Mouse (Mus musculus) cerebellum, adult (tissue): ENCODE data around the gene Pex14.
"Not testable (repeated sequence)": the region's sequence is repeated elsewhere in the genome, so short reads cannot be mapped to it uniquely, and the experiment has no call there.

Experiments
- ATAC-seq: cut with Nextera tagmentation; 2 replicates; pipeline ENCODE4 v1.9.2; 2017; ENCODE audit warnings: mild to moderate bottlenecking, moderate library complexity, mixed read lengths; ENCODE audit not compliant: insufficient number of reproducible peaks, low FRiP score, low TSS enrichment

The Pex14 gene

DNA sequence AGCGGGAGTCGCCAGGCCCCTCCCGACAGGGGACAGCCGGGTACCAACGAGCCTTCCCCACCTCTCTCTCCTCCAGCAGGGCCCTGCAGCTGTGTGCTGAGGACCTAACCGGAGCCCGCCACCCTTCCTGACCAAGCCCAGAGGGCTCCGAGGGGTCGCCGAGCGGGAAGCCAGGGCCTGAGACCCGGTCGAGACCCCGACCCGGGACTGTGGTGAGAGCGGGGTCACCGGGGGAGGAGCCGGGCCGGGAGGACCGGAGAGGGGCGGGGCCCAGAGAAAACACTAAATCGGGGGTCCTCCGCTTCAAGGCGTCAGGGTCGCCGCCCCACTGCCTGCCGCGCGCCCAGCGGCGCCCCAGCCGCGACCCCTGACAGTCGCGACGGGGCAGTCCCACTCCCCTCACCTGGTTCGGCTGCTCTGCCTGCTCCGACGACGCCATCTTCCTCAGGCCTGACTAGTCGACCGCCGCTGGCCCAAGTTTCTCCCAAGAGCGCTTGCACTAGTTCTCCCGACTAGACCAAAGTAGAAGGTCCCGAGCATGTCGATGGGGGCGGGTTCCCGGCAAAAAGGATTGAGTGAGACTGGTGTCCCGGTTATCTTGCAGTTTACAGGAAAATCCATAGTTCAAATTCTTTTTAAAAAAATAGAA lies at the start of gene Pex14:
TSS of gene Pex14 (minus strand) at position 508 of the 649 bp plus-strand sequence.
- peak; percentile 70; the same call in 1 of the 2 replicates for ATAC-seq

DNA sequence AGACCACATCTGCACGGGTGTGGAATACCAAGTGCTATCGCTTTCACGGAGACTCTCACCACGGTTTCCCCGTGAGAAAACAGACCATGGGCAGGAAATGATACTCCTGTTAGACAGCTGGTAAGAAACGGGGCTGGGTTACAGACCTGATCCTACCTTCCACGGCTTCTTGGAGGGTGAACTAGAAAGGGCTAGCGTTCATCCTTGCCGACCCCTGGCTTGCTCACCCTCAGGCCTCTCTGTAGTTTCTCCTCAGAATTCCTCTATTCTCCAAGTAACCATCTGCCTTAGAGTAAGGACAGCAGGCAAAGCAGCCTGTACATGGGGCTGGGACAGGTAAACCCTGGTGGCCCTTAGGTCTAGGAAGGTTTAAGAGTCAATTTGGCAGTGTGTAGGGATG lies 49.5 kb upstream of the Pex14 start:
- ATAC-seq, result no peak

DNA sequence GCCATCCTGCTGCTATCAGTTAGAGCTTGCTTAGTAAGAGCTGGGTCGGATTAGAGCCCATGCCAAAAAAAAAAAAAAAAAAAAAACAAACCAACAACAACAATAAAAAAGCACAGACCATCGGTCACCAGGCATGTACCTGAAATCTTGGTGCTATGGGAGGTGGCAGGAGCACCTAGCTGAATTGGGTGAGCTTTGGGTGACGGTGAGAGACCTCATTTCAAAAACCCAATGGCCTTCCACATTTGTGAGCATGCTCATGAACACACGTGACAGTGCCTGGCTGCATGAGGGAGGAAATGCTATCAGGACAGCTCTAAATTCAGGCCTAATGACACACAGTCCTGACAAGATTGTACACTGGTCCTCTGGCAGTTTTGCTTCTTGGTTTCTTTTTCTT lies 48.4 kb upstream of the Pex14 start:
- ATAC-seq, result no peak

DNA sequence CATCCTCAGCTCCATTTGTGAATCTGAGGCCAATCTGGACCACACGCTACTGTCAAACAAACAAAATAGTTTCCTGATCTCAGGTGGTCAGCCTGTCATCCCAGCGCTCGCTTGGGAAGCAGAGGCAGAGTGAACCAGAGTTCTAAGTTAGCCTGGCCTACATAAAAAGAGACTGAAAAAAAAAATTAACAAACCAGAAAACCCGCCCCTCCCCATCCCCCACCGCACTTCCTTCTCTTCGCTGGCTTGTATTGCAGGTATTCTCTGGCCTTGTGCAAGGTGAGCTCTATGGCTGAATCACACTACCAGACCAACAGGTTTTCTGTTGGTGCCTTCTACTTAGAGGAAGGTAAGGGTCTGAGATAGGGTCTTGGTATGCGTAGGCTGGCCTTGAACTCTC lies 47.9 kb upstream of the Pex14 start:
- no peak for ATAC-seq

DNA sequence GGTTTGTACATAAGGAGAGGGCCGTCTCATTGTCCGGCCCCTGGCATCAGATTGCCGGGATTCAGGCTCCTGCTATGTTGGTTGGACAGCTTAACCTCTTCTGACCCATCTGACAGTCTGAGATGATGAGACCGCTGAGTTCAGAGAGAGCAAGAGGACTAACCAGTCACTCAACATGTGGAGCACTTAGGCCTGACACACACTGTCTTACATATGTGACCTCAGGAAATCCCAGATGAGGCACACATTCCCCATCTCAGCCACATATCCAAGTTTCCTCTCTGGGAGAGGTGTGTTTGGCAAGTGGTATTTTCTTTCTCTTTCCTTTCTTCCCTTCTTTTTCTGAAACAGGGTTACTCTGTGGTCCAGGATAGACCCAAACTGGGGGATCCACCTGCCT lies 45.5 kb upstream of the Pex14 start:
- no peak for ATAC-seq

DNA sequence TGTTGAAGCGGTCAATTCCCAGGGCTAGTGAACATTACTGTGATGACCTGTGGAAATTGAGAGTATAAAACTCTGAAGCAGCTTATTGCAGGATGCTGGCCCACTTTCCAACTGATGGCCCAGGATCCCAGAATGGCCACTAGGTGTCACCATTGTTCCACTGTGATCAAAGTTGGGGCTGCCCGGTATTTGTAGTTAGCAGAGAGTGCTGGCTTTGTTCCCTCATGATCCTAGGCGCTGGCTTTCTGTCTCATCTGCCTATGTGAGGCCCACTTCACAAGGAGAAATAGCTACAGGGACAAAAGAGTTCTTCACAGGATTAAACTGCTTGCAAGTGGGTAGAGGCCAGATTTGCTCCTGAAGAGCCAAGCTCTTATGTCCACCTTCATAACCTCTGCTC lies 44.8 kb upstream of the Pex14 start:
- ATAC-seq, result peak; percentile 78; the same call in 1 of the 2 replicates

DNA sequence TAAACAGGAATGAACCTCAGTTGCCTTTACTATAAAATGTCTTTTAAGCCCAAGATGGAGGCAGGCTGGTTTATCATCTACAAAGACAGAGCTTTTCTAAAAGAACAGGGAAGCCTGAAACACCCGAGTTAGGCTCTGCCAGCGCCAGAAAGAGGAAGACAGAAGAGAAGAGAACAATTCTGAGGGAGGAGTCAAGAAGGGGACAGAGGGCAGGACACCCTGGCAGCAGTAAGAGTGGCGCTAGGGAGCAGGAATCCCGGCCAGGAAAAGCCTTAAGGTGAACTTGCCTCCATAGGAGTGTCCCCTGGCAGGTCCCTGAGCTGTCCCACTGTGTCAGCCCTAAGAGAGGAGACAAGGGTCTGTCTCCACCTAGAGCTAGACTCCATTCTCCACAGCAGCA lies 43.9 kb upstream of the Pex14 start:
- no peak for ATAC-seq

DNA sequence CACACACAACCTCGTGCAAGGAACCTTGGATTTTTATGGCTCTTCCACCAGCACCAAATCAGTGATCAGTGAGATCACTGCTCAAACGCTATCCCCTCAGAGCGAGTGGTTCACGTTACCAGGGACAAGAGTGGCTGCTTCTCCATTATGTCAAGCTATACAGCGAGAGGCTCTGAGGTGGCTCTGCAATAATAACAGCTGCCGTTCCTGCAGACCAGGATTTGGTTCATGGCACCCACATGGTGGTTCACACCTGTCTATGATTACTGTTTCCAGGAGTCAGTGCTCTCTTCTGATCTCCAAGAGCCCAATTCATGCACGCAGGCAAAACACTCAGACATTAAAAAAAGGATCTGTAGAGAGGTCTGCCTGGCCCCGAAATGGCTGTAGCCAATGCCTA lies 38.8 kb upstream of the Pex14 start:
- no peak for ATAC-seq

DNA sequence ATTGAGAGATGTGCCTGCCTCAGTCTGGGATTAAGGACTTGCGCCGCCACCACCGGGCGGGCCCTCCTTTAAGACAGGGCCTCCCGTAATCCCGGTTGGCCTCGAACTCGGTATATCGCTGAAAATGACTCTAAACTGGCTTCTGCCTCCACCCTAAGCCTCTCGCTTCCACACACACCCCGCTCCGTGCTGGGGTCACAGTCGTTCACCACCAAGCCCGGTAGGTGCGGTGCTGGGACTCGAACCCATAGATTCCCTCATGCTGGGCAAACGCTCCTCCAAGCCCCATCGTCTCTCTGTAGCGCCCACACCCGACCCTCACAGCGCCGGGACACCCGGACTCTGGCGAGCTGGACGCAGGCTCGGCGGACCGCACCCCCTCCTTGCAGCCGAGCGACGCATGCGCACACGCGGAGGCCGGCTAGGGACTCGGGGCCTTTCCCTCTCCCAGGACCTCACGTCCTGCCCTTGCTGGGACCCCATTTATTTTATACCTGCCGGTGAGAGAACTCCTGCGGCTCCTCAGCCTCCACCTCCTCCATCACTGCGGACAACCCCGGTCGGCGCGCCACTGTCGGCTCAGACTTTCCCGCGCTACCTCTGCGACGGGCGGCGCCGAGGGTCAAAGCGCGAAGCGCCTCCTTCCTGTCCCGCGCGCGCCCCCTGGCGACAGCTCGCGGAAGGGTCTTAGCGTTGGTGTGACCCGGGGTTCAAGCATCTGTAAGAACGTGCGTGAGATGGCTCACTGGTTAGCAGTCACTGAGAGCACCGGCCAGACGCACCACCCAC lies 37.5 kb upstream of the Pex14 start, which contains the start of gene Cenps:
TSS of gene Cenps (minus strand) at position 648 of the 789 bp plus-strand sequence.
- ATAC-seq, result peak; percentile 86

DNA sequence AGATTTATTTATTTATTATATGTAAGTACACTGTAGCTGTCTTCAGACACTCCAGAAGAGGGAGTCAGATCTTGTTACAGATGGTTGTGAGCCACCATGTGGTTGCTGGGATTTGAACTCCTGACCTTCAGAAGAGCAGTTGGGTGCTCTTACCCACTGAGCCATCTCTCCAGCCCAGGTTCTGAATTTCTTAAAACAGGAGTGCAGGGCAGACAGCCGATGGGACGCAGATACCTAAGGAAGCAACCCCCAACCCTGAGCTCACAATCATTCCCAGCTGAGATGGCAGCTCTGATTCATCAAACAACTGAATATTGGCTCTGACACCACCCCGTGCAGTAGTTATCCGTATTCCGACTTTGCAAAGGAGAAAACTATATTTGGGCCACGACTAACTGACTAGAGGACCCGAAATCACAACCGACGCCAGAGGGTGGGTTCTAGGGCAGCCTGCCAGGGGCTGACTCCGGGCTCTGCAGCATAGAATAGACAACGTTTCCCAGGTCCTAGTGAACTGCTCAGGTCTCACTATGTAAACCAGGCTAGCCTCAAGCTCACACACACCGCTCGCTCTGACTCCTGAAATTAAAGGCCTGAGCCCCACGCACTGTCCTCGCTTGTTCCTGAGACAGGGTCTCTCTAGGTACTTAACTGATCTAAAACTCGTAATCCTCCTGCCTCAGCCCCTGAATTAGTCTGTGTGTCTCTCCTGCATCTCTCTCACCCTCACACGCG lies 36.6 kb upstream of the Pex14 start:
- ATAC-seq, result no peak

DNA sequence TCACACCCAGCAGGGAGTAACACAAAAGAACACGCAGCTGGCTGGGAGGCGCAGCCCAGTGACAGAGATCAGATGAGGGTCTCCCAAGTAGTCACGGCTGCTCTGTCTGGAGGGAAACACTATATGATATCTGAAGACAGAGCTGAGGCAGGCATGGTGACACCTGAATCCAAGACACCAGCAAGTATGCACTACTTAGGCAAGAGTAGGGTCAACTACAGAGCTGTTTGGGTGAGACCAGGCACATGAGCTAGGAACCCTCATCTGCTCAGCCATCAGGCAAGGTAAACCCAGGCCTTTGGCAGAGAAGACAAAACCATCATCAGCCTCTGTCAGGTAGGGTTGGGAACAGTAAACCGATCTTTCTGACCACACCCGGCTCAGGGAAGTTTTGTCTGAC lies 33.7 kb upstream of the Pex14 start:
- no peak for ATAC-seq

DNA sequence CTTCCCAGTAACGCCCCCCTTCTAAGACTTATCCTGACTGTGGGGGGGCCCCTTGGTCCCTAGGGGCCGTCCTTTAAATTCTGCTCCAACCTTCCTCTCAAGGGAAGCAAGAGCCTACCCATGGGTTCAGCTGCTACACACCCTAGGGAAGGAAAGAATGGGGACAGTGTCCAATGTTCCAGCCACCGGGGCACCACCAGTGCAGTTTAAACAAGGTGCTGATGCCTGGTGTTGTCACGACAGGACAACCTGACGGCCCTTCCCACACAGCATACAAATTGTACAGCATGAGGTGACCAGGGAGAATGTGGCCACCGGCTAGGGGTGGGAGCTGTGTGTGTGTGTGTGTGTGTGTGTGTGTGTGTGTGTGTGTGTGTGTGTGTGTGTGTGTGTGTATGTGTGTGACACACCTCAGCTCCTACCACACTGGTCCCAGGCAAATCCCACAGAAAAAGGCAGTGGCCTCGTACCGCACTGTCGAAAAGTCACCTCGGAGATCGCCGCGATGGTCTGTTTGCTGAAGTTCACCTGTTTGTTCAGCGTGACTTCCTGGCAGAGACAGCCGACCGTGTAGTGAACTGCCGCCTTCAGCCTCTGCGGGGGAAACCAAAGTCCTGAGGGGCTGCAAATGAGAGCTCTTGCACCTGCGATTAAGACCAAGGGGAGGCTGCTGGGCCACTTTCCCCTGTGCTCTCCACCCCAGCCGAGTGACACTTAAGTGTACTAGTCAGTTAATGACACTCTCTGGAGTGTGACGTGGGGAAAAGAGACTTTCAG lies 32.3 kb upstream of the Pex14 start:
- no peak for ATAC-seq

DNA sequence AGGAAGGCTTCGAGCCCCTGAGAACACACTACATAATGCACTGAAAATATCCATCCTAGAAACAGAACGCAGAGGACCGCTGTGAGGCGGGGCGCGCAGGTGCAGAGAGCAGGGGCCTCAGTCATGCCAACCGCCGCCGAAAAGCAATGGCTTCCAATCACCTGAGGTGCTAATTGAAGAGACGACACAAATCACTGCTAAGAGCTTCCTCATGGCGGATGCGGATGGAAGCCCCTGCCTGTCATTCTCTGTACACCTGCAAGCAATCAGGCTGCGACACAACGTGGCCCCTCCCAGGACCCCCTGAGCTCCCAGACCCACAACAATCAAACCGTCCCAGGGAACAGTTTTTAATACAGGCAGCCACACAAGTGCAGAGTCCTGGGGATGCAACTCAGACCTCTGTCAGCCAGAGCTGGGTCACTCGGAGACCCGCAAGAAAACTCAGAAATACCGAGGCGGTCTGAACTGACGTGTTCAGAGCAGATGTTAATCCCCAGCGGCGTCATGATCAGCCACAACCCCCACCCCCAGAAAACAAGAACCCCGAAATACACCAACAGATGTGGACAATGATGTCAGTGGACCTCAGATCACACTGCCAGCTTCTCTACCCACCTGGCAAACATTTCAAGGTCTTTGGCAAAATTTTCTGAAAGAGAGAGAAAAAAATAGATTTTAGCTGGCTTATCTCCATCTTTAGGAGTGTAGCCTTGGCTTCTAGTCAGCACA lies 31.5 kb upstream of the Pex14 start:
- ATAC-seq, result no peak

DNA sequence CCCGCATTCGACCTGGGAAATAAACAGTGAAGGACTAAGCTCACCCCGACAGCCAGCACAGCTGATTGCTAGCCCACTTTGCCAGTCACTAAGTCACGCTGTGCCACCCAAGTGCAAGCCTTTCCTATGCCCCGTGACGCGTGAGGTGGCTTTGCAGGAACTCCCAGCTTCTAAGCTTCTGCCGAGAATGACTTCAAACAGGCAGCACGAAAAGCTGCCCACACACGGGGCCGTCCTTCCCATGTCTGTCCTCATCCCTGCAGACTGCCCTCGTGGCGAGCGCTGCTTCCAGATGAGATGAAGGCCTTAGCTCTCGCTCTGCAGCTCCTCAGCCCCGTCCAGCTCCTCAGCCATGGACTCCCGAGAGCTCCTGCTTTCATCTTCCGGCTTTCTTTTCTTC lies 28.8 kb upstream of the Pex14 start:
- no peak for ATAC-seq

DNA sequence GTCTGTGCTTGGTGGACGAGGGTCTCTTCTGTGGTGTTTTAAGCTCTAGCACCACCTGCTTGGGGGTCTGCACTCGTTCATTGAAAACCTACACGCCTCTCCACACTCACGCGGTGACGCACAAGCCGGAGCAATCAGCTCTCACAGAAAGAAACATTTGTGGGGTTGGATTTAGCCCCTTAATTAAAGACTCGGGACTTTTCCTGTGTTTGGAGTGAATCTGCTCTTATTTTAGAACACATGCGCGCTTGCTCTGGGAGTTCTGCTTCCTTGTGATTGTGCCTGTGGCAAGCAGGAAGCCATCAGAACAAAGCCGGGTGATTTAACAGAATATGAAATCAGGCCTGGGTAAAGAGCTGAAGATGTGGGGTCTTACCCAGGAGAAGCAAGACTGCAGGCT lies 27.0 kb upstream of the Pex14 start, which contains the start of gene Cort:
TSS of gene Cort (minus strand) at position 101 of the 400 bp plus-strand sequence.
- no peak for ATAC-seq

DNA sequence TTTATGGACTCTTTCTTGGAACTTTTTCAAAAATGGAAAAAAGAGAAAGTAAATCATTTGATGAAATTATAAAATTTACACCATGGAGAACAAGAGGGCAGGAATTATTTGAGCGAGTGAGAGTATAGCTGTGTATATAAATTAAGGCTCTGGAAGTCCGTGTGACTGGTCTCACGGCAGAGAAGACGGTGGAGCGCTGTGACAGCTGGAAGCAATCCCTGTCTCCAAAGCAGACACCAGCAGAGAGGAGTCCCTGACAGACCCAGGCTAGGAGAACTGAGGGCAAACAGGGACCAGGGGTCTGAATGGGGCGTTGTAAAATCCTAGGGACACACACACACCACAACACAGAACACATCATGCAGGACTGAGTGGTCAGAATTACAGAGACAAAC lies 26.4 kb upstream of the Pex14 start:
- no peak for ATAC-seq

DNA sequence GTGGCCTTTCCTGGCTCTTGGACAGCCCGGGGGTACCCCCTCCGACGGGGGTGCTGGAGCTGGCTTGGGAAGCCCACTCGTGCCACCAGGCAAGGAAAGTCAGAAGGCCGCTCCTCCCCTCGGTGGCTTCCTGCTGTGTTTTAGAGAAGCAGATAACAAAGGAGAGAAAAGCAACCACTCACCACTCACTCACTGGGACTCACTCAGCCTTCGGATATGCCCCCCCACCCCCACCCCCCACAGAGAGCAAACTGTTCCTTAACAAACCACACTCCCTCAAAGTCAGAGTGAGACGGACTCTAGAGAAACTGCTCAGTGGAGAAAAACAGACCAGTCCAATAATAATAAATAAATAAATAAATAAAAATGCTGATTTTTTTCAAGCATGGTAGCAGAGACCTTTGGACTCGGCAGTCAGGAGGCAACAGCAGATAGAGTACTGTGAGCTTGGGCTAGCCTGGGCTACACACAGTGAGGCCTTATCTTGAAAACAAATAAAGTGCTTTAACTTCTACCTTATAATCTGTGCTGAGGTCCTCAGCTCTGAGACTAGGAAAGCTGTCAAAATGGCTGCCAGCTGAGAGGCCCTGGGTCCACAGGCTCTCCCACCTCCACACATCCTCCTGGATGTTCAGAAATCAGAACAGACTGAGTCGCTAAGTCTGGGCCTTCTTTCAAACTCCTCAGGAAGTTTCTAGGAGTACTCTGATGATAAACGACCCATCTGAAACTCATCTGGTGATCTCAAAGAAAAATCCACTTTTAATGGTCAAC lies 25.9 kb upstream of the Pex14 start:
- no peak for ATAC-seq

DNA sequence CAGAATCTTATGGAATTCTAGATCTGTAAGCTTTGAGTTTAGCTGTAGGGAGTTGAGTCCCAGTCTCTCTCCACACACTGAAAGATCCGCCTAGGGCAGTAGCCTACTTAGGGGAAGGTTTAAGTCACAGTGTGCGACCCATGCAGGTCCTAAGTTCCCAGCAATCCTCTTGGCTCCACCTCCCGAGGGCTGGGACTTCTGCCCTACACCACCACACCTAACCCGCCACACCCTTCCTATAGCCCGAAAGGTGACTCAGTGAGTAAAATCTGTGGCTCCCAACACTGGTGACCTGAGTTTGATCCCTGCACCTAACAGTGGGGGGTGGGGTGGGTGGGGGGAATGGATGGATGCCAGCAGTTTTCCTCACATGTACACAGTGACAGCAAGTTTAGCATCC lies 23.8 kb upstream of the Pex14 start:
- no peak for ATAC-seq

DNA sequence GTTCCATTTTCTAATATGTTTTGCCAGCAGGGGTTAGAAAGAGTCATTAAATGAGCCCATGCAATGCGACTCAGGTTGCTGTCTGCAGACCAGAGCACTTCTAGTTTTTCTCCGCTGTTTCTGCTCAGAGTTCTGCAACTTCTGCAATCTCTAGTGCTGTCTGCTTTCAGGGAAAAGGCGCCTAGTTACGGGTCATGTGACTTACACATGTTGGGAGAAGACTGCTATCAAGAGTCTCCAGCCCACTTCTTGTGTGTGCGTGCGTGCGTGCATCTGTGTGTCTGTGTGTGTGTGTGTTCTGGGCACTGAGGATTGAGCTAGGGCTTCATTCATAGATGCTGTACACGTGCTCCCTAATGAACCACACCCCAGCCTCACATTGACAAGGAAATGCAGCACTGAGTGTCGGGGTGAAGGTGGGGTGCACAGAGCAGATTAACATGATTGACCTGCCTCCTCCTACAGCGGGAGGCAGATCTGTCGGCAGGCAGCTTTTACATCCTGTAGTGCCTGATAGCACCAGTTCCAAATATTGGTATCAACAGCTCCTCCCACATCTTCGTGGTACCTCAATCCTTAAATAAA lies 20.4 kb upstream of the Pex14 start:
- ATAC-seq, result not testable (repeated sequence)
